Mouse (Mus musculus) E14TG2a.4 (cell line): ENCODE data around the gene Ccer2.

Experiments used
- H3K27me3 ChIP-seq: 2 replicates; pipeline ENCODE4 v1.6.1; 2014; ENCODE audit warnings: low read length, control low read depth; ENCODE audit not compliant: insufficient read depth
- H3K36me3 ChIP-seq: 2 replicates; pipeline ENCODE4 v1.6.1; 2014; ENCODE audit warnings: low read length, control low read depth; ENCODE audit not compliant: insufficient read depth
- H3K4me1 ChIP-seq: replicated peaks from 2 replicates; pipeline ENCODE4 v1.6.1; 2014; ENCODE audit warnings: low read depth, low read length, control low read depth
- H3K4me3 ChIP-seq: replicated peaks from 2 replicates; pipeline ENCODE4 v1.5.1; 2014; ENCODE audit warnings: mild to moderate bottlenecking, low read length
- H3K9me3 ChIP-seq: 2 replicates; pipeline ENCODE4 v1.6.1; 2014; ENCODE audit warnings: low read length, control low read depth
- CTCF ChIP-seq: conservative IDR thresholded peaks from 2 replicates; pipeline ENCODE4 v1.5.1; 2014; ENCODE audit warnings: low read length
- NANOG ChIP-seq: IDR thresholded peaks from 2 replicates; pipeline ENCODE4 v1.6.1; 2014; ENCODE audit warnings: borderline replicate concordance, low read length, mixed read lengths
- POU5F1 ChIP-seq: IDR thresholded peaks from 2 replicates; pipeline ENCODE4 v1.6.1; 2014; ENCODE audit warnings: low read length, borderline replicate concordance

Ccer2 gene

DNA sequence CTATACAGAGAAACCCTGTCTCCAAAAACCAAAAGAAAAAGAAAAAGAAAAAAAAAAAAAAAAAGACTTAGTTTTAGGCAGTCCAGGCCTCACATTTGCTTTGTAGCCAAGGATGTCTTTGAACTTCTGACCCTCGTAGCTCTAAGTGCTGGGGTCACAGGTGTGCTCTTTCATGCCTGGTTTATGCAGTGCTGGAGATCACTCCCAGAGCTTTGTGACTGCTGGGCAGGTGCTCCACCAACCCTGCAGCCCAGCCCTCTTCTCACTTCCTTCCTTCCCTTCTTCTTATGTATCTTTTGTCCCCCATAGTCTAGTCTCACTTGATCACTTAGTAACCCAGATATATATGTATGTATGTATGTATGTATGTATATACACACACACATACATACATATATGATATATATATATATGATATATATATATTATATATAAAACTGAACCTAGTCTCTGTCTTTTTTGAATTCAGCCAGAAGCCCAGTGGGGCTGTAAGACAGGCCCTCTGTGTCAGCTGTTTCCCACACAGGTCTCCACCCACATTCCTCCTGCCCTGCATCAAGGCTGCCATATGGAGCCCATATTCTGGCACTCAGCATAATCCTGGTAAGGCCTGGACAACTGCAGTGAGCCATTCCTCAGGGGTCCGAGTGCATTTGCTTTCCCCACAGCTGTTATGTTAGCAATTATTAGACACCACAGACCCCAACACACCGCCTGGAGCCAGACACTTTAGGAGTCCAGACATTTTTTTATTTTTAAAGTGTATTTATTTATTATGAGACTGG, 35.0 kb upstream of the Ccer2 start:
- peaks cover 20% of the 10 kb centered on the region for H3K9me3 ChIP-seq
- H3K4me1 ChIP-seq: peaks cover 35% of the 10 kb centered on the region
- no peak overlapping the region for H3K4me3 ChIP-seq
- TF ChIP-seq CTCF: no peak
- TF ChIP-seq NANOG: no peak
- H3K36me3 ChIP-seq: peaks cover 4% of the 10 kb centered on the region; the same call in 1 of the 2 replicates
- peaks cover 6% of the 10 kb centered on the region for H3K27me3 ChIP-seq

- Histone ChIP-seq H3K4me3 (0 out of 2 replicates have a peak overlapping the region, but pooled peaks have one; percentile 32), H3K27me3 (peaks cover 3% of the 10 kb centered on the region; the same call in 1 of the 2 replicates), H3K9me3 (peaks cover 20% of the 10 kb centered on the region), H3K36me3 (peaks cover 4% of the 10 kb centered on the region; the same call in 1 of the 2 replicates), H3K4me1 (peaks cover 29% of the 10 kb centered on the region)
- TF ChIP-seq POU5F1 (no peak), NANOG (no peak), CTCF (no peak)
Measured at GRCm38 (mm10) chr7:28722079-28722478, 33.9 kb upstream of the Ccer2 start.

- TF ChIP-seq POU5F1: no peak
- no peak for TF ChIP-seq NANOG
- no peak for TF ChIP-seq CTCF
- no peaks in the 10 kb centered on the region for H3K27me3 ChIP-seq
- H3K36me3 ChIP-seq: peaks cover 4% of the 10 kb centered on the region; the same call in 1 of the 2 replicates
Measured at GRCm38 (mm10) chr7:28724613-28725012, 31.4 kb upstream of the Ccer2 start.

GRCm38 (mm10) chr7:28726600-28726999, 29.4 kb upstream of the Ccer2 start:
- peaks cover 24% of the 10 kb centered on the region for H3K9me3 ChIP-seq
- H3K27me3 ChIP-seq: no peaks in the 10 kb centered on the region
- TF ChIP-seq NANOG: no peak
- TF ChIP-seq CTCF: peak; percentile 87
- TF ChIP-seq POU5F1: no peak
- peaks cover 4% of the 10 kb centered on the region; the same call in 1 of the 2 replicates for H3K36me3 ChIP-seq
- H3K4me3 ChIP-seq: no peak overlapping the region
- peaks cover 2% of the 10 kb centered on the region for H3K4me1 ChIP-seq

More at GRCm38 (mm10) chr7:28724613-28725012, 31.4 kb upstream of the Ccer2 start:
- Histone ChIP-seq H3K9me3 (peaks cover 20% of the 10 kb centered on the region), H3K4me3 (no peak overlapping the region), H3K4me1 (peaks cover 13% of the 10 kb centered on the region)

GRCm38 (mm10) chr7:28727649-28728340, 28.2 kb upstream of the Ccer2 start:
- TF ChIP-seq NANOG: no peak
- no peak for TF ChIP-seq POU5F1
- no peak for TF ChIP-seq CTCF
- Histone ChIP-seq H3K4me3 (no peak overlapping the region), H3K4me1 (peaks cover 9% of the 10 kb centered on the region)

GRCm38 (mm10) chr7:28732341-28733142, 23.4 kb upstream of the Ccer2 start:
- H3K4me1 ChIP-seq: peaks cover 54% of the 10 kb centered on the region
- H3K36me3 ChIP-seq: peaks cover 15% of the 10 kb centered on the region
- H3K27me3 ChIP-seq: no peaks in the 10 kb centered on the region
- H3K9me3 ChIP-seq: peaks cover 8% of the 10 kb centered on the region
- TF ChIP-seq CTCF (no peak), POU5F1 (no peak), NANOG (no peak)
- peak overlapping the region; percentile 81 for H3K4me3 ChIP-seq

More at GRCm38 (mm10) chr7:28727649-28728340, 28.2 kb upstream of the Ccer2 start:
- peaks cover 28% of the 10 kb centered on the region for H3K9me3 ChIP-seq
- peaks cover 4% of the 10 kb centered on the region; the same call in 1 of the 2 replicates for H3K36me3 ChIP-seq
- H3K27me3 ChIP-seq: no peaks in the 10 kb centered on the region

GRCm38 (mm10) chr7:28733211-28733610, 22.8 kb upstream of the Ccer2 start:
- TF ChIP-seq CTCF (no peak), NANOG (no peak), POU5F1 (no peak)
- peak overlapping the region; percentile 81 for H3K4me3 ChIP-seq
- H3K4me1 ChIP-seq: peaks cover 57% of the 10 kb centered on the region
- H3K36me3 ChIP-seq: peaks cover 21% of the 10 kb centered on the region
- H3K9me3 ChIP-seq: peaks cover 8% of the 10 kb centered on the region
- H3K27me3 ChIP-seq: no peaks in the 10 kb centered on the region
